Mouse (Mus musculus) cerebellum, adult 2 months (tissue): Measurements from ENCODE around the gene Trim23.

Experiments used
- CTCF ChIP-seq: fragments of 200-500 bp; IDR thresholded peaks from 2 replicates; pipeline ENCODE4 v1.5.1; 2011; ENCODE audit warnings: low read depth, mild to moderate bottlenecking, control low read depth, low read length, moderate library complexity, borderline replicate concordance; ENCODE audit not compliant: insufficient read depth
- POLR2A ChIP-seq: fragments of 200-500 bp; IDR thresholded peaks from 2 replicates; pipeline ENCODE4 v1.6.1; 2011; ENCODE audit warnings: low read length, control low read depth, borderline replicate concordance; ENCODE audit not compliant: insufficient read depth

GRCm38 (mm10) chr13:104227478-104227877, 48.9 kb downstream of the Trim23 start:
- TF ChIP-seq CTCF (no peak), POLR2A (no peak)
